8 mouse cellular contexts compared by ENCODE assay signal in genomic region chr1:160743229-160743628, GRCm38 (mm10). TPM values are rescaled to one million over a fixed set of nuclear protein-coding genes. Genes with fewer than 3 reads are reported as not detected.
DNase-seq lines count a peak whose midpoint lies in the region; TF ChIP-seq lines count a peak whose summit lies in the region.
"Had no signal": no experiment of that assay in that cellular context is flagged by ENCODE, and none has a peak within 500 bp of the region (broad histone marks: within the 10 kb centered on the region; RNA-seq: fewer than 3 reads in every experiment).

No protein-coding gene starts in this region.

- no peak overlapping the region for H3K4me3 ChIP-seq in testis, adult 2 months (ENCODE audit: control insufficient read depth, low read depth, low read length)
- H3K4me3 ChIP-seq in cortical plate, adult 2 months (ENCODE audit: insufficient read depth, low read length): no peak overlapping the region
- H3K4me3 ChIP-seq: neural tube, embryonic 13.5 days had no signal

- no peaks in the 10 kb centered on the region for H3K4me1 ChIP-seq in testis, adult 2 months (ENCODE audit: control insufficient read depth, insufficient read depth, low read length)
- H3K4me1 ChIP-seq in cortical plate, adult 2 months (ENCODE audit: control insufficient read depth, insufficient read depth, low read length): no peaks in the 10 kb centered on the region; the same call in 1 of the 2 replicates
- H3K4me1 ChIP-seq: neural tube, embryonic 13.5 days had no signal

- no peak for DNase-seq in testis, postnatal 14 days (ENCODE audit: low spot score)
- peak; percentile 36 for DNase-seq in adrenal gland, adult 2 months
- DNase-seq in hindlimb bud, embryonic 11.5 days (ENCODE audit: extremely low spot score, low read depth, low spot score): peak; percentile 42
- peak; percentile 66 to 76 for DNase-seq in left cerebral cortex, postnatal 25 days (ENCODE audit: low spot score in 2 of 2)
- peak; percentile 49 to 67 for DNase-seq in right cerebral cortex, postnatal 10 days (ENCODE audit: low spot score in 2 of 2)

- TF ChIP-seq CTCF in testis, adult 2 months (IDR thresholded peaks at IDR 0.05; ENCODE audit: control insufficient read depth, insufficient read depth, insufficient replicate concordance, low read depth, low read length): peak; percentile 13; the same call in 1 of the 2 replicates
- peak; percentile 42 for TF ChIP-seq CTCF in cortical plate, adult 2 months (IDR thresholded peaks at IDR 0.05; ENCODE audit: extremely low read depth, insufficient read depth, low read length)

- no peak for TF ChIP-seq POLR2A in testis, adult 2 months (IDR thresholded peaks at IDR 0.05; ENCODE audit: control insufficient read depth, low read depth, low read length)
- no peak for TF ChIP-seq POLR2A in cortical plate, adult 2 months (IDR thresholded peaks at IDR 0.05; ENCODE audit: extremely low read depth, insufficient read depth, low read length)

- no peak overlapping the region for H3K27ac ChIP-seq in testis, adult 2 months (ENCODE audit: control insufficient read depth, insufficient read depth, low read depth, low read length)
- H3K27ac ChIP-seq in cortical plate, adult 2 months (ENCODE audit: insufficient read depth, low read length): no peak overlapping the region
- H3K27ac ChIP-seq: neural tube, embryonic 13.5 days had no signal

- H3K27me3 ChIP-seq in testis, adult 2 months (ENCODE audit: control insufficient read depth, insufficient read depth, low read length): no peaks in the 10 kb centered on the region
- H3K27me3 ChIP-seq: neural tube, embryonic 13.5 days had no signal

- intact Hi-C loops in left cerebral cortex, postnatal 25 days (cut with DNase I): loop anchor here (2.0 to 10.0 kb wide), 5 partner anchors 104 to 452 kb away; partner anchors contain the start of gene Zbtb37

- H3K36me3 ChIP-seq in testis, adult 2 months (ENCODE audit: control insufficient read depth, insufficient read depth, low read length): no peaks in the 10 kb centered on the region
- H3K36me3 ChIP-seq: neural tube, embryonic 13.5 days had no signal

RNA-seq across cellular contexts. Expression of gene Rabgap1l, which starts 49.8 kb away (rescaled TPM):
- 12.0 and 14.2 TPM in 2 replicates for polyA plus RNA-seq in testis, adult 2 months (2012; rRNA removed)
- total RNA-seq in adrenal gland, adult 2 months (2021): 10 to 100 TPM; 24.2 to 29.5 TPM
- 1.8 TPM in 2 replicates for polyA plus RNA-seq in adrenal gland, adult 2 months (2012; rRNA removed)
- 65.2 and 68.0 TPM in 2 replicates for polyA plus RNA-seq in cortical plate, adult 2 months (2012; rRNA removed)
- 100 to 1,000 TPM; 189 to 200 TPM for total RNA-seq in left cerebral cortex, postnatal 25 days (2021)
